Mouse (Mus musculus): Measurements from ENCODE around the gene Insrr.
A peak's percentile ranks its signal among the peaks of the same experiment; 100 is the strongest.

DNA sequence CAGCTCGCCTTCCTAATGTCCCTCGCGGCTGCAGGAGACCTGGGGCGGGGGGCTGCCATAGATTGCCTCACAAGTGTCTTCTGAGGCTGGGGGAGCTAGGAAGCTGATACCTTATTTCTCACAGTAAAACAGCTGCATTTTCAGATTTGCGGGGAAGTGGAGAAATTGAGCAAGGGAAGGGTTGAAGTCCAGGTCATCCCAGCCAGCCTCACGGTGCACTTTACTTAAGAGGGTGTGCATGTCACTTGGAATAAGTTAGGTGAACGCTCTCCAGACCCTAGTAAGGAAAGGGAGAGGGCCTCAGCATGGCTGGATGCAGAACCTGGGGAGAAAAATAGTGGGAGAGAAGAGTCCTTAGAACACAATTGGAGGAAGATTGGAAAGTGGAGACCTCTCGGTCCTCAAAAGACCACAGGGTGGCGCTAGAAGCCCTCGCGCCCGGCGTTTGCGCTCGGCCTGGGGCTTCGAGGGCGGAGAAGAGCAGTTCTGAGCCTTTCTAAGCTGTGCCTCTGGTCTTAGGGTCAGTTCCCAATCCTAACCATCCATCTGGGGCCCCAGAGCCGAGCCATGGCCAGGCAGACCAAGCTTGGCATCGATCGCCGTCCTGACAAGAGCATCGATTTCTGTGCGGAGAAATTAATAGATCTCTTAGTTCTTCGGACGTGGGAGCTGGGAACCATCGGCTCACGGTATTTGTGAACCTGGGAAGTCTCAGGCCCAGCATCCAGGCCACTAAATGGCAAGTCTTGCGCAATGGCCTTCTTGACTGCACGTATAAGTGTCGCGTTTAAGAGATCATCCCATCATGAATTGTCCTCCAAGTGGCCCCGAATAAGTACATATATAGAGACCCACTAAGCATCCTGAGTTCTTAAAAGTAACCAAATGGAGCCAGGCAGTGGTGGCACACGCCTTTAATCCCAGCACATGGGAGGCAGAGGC, 1.1 kb upstream of the Insrr start:
- TF ChIP-seq CTCF (IDR thresholded peaks at IDR 0.05; ENCODE audit: low read depth), result peak; percentile 72
- no peak for TF ChIP-seq EP300 (IDR thresholded peaks at IDR 0.05; ENCODE audit: low read depth)
